Mouse (Mus musculus) hematopoietic stem cell, adult 5-6 weeks (primary cell): ENCODE results near the gene Mt3. TPM values are rescaled to one million over a fixed set of nuclear protein-coding genes. Genes with fewer than 3 reads are reported as not detected.
"Not testable (repeated sequence)": the region's sequence is repeated elsewhere in the genome, so short reads cannot be mapped to it uniquely, and the experiment has no call there.

ENCODE experiments used
- ATAC-seq, 2 experiments: fragments of 125-278 bp in 1 of 2; replicated peaks in 1 of 2; 2 replicates each; pipeline ENCODE4 v1.8.0; 2016 to 2017; ENCODE audit warnings: inconsistent platforms in 2 of 2, mild to moderate bottlenecking in 2 of 2, moderate number of reproducible peaks in 2 of 2, low read depth in 1 of 2, moderate TSS enrichment in 1 of 2; ENCODE audit not compliant: low FRiP score in 2 of 2, poor library complexity in 2 of 2, severe bottlenecking in 2 of 2, insufficient read depth in 1 of 2, low TSS enrichment in 1 of 2
- total RNA-seq: library from RNA; stranded (forward); fragments of 172-1452, 232-1000 nt; gene quantifications from 2 replicates; pipeline ENCODE4 v1.2.3, GENCODE M21; 2017

The Mt3 gene
- total RNA-seq, 1 experiment from 2014 or later: not detected

DNA sequence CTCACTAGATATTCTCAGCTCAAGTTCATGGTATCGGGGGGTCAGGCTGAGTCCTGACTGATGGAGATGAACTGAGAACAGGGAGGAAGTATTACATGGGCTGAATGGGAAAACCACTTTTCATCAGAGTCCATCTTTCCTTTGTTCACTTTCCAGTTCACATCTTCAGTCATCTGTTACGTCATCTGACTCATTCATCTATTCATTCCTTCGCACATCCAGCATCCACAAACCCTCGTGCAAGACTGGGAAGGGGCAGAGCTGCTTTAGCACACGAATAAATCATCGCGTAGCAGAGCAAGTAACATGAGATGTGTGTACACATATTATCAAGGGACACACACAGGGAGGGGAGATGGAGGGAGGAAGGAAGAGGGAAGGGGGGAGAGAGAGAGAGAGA lies 16.2 kb upstream of the Mt3 start:
- ATAC-seq: no peak

GRCm38 (mm10) chr8:94136933-94137332 lies 15.5 kb upstream of the Mt3 start, which contains the start of gene Mt4:
Gene Mt4, plus strand, starts transcription at chr8:94137197.
- ATAC-seq: no peak

DNA sequence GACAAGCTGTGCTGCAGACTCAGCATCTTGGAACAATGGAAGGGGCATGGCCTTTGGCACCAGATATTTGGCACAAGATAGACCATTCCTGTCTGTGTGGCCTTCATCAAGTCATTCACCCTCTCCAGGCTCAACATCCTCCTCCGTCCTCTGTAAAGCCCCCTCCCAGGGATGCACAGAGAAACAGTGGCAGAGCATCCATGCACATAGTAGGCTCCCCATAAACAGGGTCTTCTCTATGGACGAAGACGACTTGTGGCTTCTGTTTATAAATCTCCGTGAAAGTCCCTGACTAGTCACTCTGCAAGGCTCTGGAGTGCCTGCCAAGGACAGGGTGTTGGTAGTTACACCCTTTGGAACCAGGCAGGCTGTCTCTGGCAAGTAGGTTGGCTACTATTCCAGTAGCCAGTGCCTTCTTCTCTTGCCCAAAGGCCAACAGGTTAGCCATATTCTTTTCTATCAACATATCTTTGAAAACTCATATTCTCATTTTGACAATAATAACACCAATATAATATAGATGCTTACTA lies 12.1 kb upstream of the Mt3 start:
- ATAC-seq: no peak

DNA sequence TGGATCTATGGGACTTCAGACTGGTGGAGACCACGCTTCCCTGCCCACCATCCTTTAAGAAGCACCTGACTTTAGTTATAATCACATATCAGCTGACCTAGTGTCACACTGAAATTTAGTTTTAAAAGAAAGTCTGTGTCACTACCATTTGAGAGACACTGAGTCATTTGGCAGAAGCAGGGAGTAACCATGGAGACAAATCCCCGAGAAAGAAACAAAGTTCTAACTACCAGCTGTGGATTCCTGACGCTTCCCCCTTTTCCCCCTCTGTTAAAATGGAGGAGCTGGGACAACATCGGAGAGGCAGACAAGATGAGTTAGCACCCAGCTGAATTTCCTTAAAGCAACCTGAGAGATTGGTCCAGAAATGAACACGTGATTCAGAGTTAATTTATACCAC lies 4.2 kb upstream of the Mt3 start:
- no peak for ATAC-seq

DNA sequence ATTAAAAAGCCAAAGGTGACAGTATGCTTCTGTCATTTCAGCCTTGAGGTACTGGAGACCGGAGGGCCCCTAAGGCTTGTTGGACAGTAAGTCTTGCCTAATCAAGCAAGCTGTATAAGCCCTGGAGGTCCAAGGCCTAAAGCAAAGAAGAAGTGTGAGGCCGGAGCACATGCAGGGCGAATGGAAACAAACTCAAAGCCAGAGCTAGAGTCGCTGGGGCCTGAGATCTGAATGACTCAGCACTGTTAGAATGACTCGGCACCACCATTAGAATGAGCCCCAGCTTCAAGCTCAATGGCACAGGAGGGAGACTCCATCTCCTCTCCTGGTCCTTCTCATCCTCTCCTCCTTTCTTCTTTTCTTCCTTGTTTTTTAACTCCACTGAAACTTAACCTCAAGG lies 1.5 kb upstream of the Mt3 start:
- ATAC-seq: peak in 1 of 2 experiments; percentile 36; a peak in 1 of 4 replicates

- no peak for ATAC-seq
Measured at GRCm38 (mm10) chr8:94153451-94153850, 1.0 kb downstream of the Mt3 start.

DNA sequence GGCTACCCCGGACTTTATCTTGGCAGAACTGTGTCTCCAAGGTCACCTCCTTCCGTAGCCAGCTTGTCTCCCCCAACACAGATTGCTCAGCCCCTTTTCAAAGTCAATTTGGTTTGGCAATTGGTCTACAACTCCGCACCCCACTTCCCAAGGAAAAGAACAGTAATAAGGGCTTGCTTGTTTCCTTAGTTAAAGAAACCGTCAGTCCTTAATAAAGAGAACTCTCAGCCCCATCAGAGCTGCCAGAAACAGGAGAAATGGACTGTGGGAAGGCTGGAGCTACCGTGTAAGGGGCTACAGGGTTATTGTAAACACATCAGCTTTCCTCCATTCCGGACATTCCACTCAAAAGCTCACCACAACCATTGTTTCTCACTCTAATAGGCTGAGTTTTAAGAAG lies 2.1 kb downstream of the Mt3 start:
- no peak for ATAC-seq

GRCm38 (mm10) chr8:94156092-94156491 lies 3.7 kb downstream of the Mt3 start:
- no peak for ATAC-seq

DNA sequence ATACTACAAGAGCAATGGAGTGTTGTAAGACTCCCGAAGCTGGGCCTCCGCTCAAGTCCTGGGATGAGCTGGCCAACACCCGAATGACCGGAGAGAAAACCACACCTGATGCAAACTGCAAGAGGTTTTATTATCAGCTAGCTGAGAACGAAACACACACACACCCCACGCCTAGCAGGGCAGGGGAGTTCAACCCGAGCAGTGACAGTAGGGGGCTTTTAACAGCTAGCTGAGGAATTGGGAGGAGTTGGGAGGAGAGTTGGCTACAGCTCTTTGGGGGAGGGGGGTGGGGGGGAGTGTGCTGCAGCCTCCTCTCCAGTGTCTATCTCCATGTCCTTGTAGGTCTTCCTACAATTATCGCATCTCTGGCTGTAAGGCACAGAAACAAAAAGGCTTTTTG lies 13.4 kb downstream of the Mt3 start:
- not testable (repeated sequence) for ATAC-seq

DNA sequence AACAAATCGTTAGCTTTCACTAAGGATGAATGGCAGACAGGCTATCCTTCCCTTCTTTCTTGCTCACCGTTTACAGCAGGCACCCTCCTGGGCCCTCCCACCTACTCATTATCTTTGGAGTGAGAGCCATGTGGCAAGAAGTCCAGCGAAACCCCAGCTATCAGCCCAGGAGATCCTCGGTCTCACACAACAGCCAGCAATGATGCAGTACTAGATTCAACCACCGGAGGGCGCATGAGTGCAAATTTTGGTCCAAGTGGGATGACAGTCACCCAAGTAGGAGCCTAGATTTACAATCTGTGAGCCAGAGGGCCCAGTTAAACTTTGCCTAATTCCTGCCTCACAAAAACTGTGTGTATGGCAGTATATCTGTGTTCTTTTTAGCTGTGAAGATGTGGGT lies 14.8 kb downstream of the Mt3 start:
- ATAC-seq: peak; percentile 60 to 84

DNA sequence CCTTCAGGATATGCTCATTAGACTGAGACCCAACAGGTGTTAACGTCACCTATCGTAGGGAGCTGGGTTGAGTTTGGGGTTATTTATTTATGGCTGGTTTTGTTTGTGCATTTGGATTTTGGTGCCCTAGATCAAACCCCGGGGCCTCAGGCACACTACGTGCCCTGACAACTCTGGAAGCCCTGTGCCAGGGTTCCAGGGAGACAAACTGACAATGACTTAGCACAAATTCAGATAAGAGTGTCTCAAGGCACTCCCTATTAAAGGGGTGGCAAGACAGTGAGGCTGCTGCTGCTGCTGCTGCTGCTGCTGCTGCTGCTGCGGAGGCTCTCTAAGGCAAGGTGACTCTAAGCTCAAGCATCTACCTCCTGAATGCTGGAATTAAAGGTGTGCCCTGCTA lies 17.1 kb downstream of the Mt3 start:
- no peak for ATAC-seq

DNA sequence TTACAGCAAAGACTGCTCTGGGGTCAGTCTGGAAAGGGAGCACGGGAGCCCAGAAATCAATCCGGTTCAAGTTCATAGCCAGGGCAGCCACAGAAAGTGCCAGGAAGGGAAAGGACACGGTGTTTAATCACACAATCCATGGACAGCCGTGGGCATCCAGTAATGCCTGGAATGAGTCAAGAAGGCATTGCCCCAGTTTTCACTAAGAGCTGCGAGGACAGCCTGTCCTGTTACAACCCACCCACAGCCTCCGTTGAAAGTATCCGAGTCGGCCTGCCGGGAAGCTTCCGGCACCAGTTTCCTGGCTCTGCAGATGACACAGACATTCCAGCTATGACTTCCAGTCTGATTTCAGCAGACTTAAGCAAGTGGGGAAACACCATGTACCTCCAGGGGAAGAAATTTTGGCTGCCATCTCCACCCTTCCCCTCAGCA lies 18.9 kb downstream of the Mt3 start:
- no peak for ATAC-seq

- ATAC-seq: peak; percentile 38 to 74
Measured at GRCm38 (mm10) chr8:94172075-94172808, 19.8 kb downstream of the Mt3 start, which contains the start of gene Mt2. Gene Mt2, plus strand, starts transcription at chr8:94172664.

- ATAC-seq: peak; percentile 18 to 36; a peak in 1 of 4 replicates
Measured at GRCm38 (mm10) chr8:94172809-94173732, 20.7 kb downstream of the Mt3 start.

DNA sequence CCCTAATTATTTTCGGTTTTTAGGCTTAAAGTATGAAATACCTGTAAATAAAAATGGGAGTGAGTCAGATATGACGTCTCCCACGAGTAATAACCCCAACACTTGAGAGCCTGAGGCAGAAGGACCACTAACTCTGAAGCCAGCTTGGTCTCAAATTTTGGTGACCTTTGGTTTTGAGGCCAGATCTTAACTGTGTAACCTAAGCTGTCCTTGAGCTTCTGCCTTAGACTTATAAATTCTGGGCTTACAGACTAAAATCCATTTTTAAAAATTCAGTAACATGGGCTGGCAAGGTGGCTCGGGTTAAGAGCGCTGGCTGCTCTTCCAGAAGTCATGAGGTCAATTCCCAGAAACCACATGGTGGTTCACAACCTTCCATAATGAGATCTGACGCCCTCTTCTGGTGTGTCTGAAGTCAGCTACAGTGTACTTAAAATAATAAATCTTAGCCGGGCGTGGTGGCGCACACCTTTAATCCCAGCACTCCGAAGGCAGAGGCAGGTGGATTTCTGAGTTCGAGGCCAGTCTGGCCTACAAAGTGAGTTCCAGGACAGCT lies 21.5 kb downstream of the Mt3 start:
- no peak for ATAC-seq

- ATAC-seq: no peak
Measured at GRCm38 (mm10) chr8:94174619-94175213, 22.3 kb downstream of the Mt3 start.

- no peak for ATAC-seq
Measured at GRCm38 (mm10) chr8:94177716-94178390, 25.4 kb downstream of the Mt3 start.
